Mouse (Mus musculus) E14TG2a.4 (cell line): ENCODE data around the gene Ccr4.

Experiments
- H3K27me3 ChIP-seq: 2 replicates; pipeline ENCODE4 v1.6.1; 2014; ENCODE audit warnings: low read length, control low read depth; ENCODE audit not compliant: insufficient read depth
- H3K36me3 ChIP-seq: 2 replicates; pipeline ENCODE4 v1.6.1; 2014; ENCODE audit warnings: low read length, control low read depth; ENCODE audit not compliant: insufficient read depth
- H3K4me1 ChIP-seq: replicated peaks from 2 replicates; pipeline ENCODE4 v1.6.1; 2014; ENCODE audit warnings: low read depth, low read length, control low read depth
- H3K4me3 ChIP-seq: replicated peaks from 2 replicates; pipeline ENCODE4 v1.5.1; 2014; ENCODE audit warnings: mild to moderate bottlenecking, low read length
- H3K9me3 ChIP-seq: 2 replicates; pipeline ENCODE4 v1.6.1; 2014; ENCODE audit warnings: low read length, control low read depth
- CTCF ChIP-seq: conservative IDR thresholded peaks from 2 replicates; pipeline ENCODE4 v1.5.1; 2014; ENCODE audit warnings: low read length
- NANOG ChIP-seq: IDR thresholded peaks from 2 replicates; pipeline ENCODE4 v1.6.1; 2014; ENCODE audit warnings: borderline replicate concordance, low read length, mixed read lengths
- POU5F1 ChIP-seq: IDR thresholded peaks from 2 replicates; pipeline ENCODE4 v1.6.1; 2014; ENCODE audit warnings: low read length, borderline replicate concordance

The Ccr4 gene

DNA sequence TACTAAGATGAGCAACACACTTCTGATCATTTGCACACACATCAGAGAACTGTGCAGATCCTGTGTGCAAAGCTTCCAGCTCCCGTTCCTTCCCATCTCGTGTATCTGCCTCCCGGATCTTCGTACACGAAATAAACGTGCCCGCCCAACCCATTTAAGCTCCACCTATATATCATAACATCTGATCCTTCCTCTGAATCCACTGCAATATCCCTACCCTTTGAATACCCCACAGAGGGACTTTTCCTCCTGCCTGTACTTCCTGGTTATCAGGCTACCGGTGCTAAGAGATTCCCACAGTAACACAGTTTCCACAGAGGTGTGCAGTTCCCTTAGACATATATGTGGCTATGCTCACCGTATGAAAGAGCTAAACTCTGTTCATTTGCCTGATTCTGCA, at the start of gene Ccr4:
Gene Ccr4 (minus strand): TSS at position 101 of the 400 bp plus-strand sequence.
- Histone ChIP-seq H3K4me3 (no peak within 1 kb of the TSS), H3K27me3 (no peaks in the 10 kb centered on the region), H3K9me3 (no peaks in the 10 kb centered on the region), H3K4me1 (peaks cover 90% of the 10 kb centered on the region), H3K36me3 (peaks cover 57% of the 10 kb centered on the region)
- no peak for TF ChIP-seq POU5F1
- no peak for TF ChIP-seq NANOG
- no peak for TF ChIP-seq CTCF

DNA sequence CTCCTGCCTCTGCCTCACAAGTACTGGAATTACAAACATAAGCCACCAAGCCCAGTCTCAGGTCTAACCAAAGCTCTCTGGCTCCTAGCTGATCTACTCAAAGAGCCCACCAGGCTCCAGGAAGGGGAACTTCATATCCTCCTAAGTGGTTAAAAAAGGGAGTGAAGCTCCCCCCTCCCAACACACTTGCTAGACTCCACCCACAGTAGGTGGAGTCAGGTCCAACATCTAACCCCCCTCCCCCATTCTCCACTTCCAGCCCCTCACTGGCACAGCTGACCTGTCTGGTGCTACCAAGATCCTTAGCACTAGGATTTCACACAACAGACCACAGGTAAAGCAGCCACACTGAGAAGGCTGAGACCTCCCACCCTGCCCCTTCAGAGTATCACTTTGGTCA, 49.1 kb upstream of the Ccr4 start:
- Histone ChIP-seq H3K27me3 (no peaks in the 10 kb centered on the region), H3K9me3 (no peaks in the 10 kb centered on the region), H3K36me3 (peaks cover 83% of the 10 kb centered on the region), H3K4me3 (peak overlapping the region; percentile 92), H3K4me1 (peaks cover 97% of the 10 kb centered on the region)
- TF ChIP-seq CTCF, result no peak
- TF ChIP-seq NANOG, result no peak
- no peak for TF ChIP-seq POU5F1

DNA sequence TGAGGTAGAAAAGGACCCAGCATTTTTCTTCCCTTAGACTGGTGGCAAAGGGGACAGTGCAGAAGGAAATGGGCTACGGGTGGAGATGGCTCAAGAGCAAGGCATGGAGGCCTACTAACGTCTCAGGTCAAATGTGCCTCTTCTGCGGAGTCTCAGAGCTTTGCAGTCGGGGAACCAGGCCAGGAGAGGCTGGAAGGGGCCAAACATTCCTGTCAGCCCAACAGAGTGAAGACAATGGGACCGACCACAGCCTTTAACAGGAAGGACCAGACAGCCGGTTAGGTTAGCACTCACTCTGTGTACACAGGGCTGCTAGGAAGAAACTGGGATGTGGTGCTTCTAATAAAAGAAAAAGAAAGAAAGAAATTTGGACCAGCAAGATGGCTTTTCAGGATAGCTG, 45.3 kb upstream of the Ccr4 start:
- peaks cover 92% of the 10 kb centered on the region for H3K36me3 ChIP-seq
- H3K27me3 ChIP-seq, result no peaks in the 10 kb centered on the region
- H3K9me3 ChIP-seq, result no peaks in the 10 kb centered on the region
- peak overlapping the region; percentile 92 for H3K4me3 ChIP-seq
- TF ChIP-seq POU5F1 (no peak), CTCF (no peak), NANOG (no peak)
- H3K4me1 ChIP-seq, result peaks cover 100% of the 10 kb centered on the region

DNA sequence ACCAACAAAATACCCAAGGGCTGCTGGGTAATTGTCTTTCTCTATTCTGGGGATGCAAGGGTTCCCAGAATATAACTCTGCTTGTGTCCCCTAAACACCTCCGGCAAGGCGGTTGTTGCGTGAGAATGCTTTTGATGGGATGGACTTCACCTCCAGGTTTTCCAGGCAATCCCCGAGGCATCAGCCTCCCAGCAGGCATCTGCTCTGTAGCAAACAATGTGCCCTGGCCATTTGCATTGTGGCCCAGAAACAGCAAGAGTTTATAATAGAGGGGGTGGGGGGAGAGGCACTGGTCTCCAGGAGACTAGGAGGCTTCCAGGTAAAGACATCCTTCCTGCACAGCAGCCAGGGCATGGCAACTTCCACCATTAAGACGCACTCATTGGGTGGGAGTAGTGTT, 44.4 kb upstream of the Ccr4 start:
- Histone ChIP-seq H3K27me3 (no peaks in the 10 kb centered on the region), H3K9me3 (no peaks in the 10 kb centered on the region), H3K4me3 (peak overlapping the region; percentile 92), H3K4me1 (peaks cover 100% of the 10 kb centered on the region), H3K36me3 (peaks cover 87% of the 10 kb centered on the region)
- TF ChIP-seq POU5F1 (no peak; the same call in 1 of the 2 replicates), CTCF (no peak), NANOG (peak; percentile 82)

DNA sequence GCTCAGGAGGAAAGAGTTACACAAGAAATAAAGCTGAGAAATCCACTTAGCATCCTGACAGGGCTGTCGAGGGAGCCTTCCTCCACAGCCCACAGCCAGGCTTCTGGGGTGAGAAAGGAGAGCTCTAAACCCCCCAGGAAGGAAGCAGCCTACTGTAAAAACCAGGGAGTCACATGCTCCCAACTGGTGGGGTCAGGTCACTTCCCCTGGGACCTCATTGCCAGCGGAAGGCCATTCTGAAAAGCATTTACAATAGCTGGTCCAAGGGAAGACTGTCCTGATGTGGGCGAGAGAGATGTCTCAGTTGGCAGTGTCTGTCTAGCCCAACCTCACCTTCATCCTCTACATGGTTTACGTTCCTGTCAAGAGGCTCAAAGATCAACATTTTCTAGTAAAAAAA, 43.8 kb upstream of the Ccr4 start:
- H3K4me1 ChIP-seq, result peaks cover 100% of the 10 kb centered on the region
- peak overlapping the region; percentile 92 for H3K4me3 ChIP-seq
- no peaks in the 10 kb centered on the region for H3K27me3 ChIP-seq
- no peak for TF ChIP-seq NANOG
- no peak for TF ChIP-seq POU5F1
- TF ChIP-seq CTCF, result no peak
- H3K9me3 ChIP-seq, result no peaks in the 10 kb centered on the region
- H3K36me3 ChIP-seq, result peaks cover 87% of the 10 kb centered on the region

DNA sequence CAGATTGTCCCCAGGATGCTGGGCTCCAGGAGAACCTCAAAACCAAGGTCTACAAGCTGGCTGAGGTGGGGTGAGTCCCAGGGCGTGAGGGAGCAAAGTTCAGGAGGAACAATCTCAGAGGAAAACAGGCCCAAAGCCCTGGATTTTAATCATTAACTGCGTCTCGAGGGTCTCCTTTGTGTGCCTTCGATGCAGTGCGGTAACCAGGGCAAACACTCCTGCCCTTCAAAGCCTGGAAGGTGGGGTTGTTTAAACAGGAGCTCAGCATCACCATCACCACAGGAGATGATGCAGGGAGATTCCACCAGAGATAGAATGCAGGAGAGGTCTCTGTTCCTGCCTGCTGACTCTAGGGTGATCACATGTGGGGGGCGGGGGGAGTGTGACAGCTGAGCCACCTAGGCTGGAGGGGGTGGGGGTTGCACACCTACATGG, 42.9 kb upstream of the Ccr4 start:
- peaks cover 87% of the 10 kb centered on the region for H3K36me3 ChIP-seq
- H3K4me3 ChIP-seq, result peak overlapping the region; percentile 92
- H3K9me3 ChIP-seq, result no peaks in the 10 kb centered on the region
- no peaks in the 10 kb centered on the region for H3K27me3 ChIP-seq
- no peak for TF ChIP-seq POU5F1
- no peak for TF ChIP-seq CTCF
- TF ChIP-seq NANOG, result no peak
- H3K4me1 ChIP-seq, result peaks cover 100% of the 10 kb centered on the region

DNA sequence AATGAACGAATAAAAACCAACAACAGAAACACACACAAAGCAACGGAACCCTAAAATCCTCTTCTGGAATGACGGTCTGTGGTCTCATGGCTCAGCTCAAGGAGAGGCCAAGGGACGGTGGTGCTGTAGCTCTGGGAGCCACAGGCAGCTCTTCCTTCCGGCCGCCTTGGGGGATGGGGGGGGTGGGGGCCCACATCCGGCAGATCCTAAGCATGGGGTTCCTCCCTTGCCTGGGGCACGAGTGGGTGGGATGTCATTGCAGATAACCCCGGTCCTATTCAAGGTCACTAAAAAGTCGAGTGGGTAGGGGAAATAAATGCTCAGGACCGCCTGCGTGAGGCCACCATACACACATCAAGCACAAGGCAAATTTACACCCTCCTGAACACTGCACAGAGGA, 42.0 kb upstream of the Ccr4 start:
- H3K9me3 ChIP-seq, result no peaks in the 10 kb centered on the region
- H3K4me1 ChIP-seq, result peaks cover 100% of the 10 kb centered on the region
- H3K4me3 ChIP-seq, result peak overlapping the region; percentile 92
- TF ChIP-seq NANOG (no peak), POU5F1 (no peak)
- no peaks in the 10 kb centered on the region for H3K27me3 ChIP-seq
- H3K36me3 ChIP-seq, result peaks cover 85% of the 10 kb centered on the region

DNA sequence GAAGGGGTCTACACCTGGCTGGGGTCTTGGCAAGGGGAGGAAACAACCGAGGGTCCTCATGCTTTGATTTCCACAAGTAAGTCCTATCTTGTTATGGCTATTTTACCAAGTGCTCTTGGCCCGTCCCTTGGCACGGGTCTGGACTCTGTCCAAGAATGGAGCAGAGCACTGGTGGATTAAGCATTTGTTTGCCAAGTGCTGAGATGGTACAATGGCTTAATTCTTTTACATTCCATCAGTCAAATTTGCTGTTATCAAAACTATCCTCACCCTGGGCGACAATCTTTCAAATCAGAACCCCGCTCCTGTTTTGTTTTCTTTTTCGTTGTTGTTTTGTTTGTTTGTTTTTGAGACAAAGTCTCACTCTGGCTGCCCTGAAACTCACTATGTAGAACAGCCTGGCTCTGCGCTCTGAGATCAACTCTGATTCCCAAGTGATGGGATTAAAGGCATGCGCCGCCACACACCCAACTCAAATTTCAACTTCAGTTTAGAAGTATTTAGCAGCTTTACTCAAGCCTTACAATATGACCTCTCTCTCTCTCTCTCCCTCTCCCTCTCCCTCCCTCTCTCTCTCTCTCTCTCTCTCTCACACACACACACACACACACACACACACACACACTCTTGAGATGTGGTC, 40.2 kb upstream of the Ccr4 start:
- H3K27me3 ChIP-seq, result no peaks in the 10 kb centered on the region
- TF ChIP-seq POU5F1 (no peak), CTCF (no peak), NANOG (no peak)
- peaks cover 85% of the 10 kb centered on the region for H3K36me3 ChIP-seq
- H3K9me3 ChIP-seq, result no peaks in the 10 kb centered on the region
- peak overlapping the region; percentile 92 for H3K4me3 ChIP-seq
- peaks cover 100% of the 10 kb centered on the region for H3K4me1 ChIP-seq
